Mouse (Mus musculus) layer of hippocampus, postnatal 10 days (tissue): Measurements from ENCODE around the gene Rab35. TPM values are rescaled to one million over a fixed set of nuclear protein-coding genes. Genes with fewer than 3 reads are reported as not detected.
A peak's percentile ranks its signal among the peaks of the same experiment; 100 is the strongest.

ENCODE experiments used
- DNase-seq, 2 experiments: peaks; one replicate each; pipeline ENCODE4 v3.0.0; 2021; ENCODE audit warnings: low spot score in 2 of 2
- long read RNA-seq: library from polyadenylated mRNA; stranded (forward); transcript quantifications from one replicate; pipeline ENCODE4 v2.0.0, GENCODE M21; 2023
- total RNA-seq, 2 experiments: library from RNA; stranded (reverse); gene quantifications; 2 replicates each; pipeline ENCODE4 v1.2.3; 2021

Gene Rab35
- total RNA-seq: 10 to 100 TPM; 84.0 to 91.4 TPM
- long read RNA-seq, transcript Rab35-201 (6 exons, 2,820 nt): major isoform, 25 of 31 reads
- long read RNA-seq, partial matches to known transcripts: 5 of 31 reads
- long read RNA-seq, other reads (novel, unspliced or antisense): 1 of 31 reads

DNA sequence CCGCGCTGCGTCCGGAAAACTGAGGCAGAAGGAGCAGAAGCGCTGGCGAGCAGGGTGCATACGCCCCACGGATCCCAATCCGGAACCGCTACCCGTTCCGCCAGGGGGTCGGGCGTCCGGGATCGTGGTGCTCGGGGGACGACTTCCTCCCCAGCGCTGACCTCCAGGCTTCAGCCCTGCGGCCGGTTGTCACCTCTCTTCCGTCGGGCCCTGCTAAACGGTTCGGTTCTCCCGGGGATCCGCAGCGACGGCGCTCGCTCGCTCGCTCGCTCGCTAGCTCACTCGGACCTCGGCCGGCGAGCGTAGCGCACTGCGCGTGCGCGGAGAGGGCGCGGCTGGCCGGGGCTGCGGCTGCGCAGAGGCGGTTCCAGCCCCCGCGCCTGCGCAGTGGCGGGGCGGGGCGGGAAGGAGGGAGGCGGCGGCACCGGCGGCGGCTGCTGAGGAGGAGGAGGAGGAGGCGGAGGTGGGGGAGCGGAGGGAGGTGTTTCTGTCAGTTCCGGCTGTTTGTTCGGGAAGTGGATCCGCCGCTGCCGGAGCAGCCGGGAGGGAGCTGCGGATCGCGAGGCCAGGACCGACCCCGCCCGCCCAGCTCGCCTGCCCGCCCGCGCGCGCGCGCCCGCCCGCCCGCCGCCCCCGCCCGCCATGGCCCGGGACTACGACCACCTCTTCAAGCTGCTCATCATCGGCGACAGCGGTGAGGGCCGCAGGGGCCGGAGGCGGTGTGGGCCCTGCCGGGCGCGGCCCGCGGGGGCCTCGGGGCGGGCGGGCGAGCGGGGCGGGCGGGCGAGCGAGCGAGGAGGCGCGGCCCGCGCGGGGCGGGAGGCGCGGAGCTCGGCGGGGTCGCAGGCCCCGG, at the start of gene Rab35:
Gene Rab35, plus strand, starts transcription at position 404 of the 853 bp plus-strand sequence.
- DNase-seq: peak; percentile 92 to 96

DNA sequence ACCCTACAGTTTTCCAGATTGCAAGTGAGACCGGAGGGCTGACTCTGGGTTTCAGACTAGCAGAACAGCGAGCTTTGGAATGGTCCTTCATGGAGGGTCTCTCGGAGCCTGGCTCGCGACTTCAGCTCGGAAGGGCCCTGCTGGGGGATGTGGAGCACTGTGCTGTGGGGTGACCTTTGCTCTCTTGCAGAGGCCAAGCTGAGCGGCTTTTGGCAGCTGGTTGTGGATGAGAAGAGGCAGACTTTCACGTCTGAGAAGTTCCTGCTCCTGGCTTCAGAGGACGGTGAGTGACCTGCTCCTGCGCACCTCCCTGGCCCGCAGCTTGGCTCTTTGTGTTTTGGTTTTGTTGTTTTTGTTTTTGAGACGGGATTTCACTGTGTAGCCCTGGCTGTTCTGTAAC, 46.1 kb upstream of the Rab35 start:
- DNase-seq: no peak

DNA sequence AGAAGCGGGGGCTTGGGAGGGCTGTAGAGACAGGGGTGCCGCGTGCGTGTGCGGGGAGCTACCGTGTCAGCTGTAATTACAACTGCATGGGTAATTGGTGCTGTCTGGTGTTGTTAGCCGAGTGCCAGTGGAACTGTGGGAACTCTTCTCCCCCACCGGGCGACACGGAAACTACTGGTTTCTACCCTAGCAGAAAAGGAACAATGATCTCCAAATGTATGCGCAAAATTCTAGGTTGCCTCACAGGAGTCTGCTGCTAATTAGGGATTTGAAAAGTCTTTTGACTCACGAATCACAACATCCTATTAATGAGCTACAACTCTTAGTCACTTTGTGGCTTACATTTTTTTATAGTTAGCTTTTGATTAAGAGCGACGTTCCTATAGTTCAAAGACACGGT, 45.5 kb upstream of the Rab35 start:
- DNase-seq: no peak

DNA sequence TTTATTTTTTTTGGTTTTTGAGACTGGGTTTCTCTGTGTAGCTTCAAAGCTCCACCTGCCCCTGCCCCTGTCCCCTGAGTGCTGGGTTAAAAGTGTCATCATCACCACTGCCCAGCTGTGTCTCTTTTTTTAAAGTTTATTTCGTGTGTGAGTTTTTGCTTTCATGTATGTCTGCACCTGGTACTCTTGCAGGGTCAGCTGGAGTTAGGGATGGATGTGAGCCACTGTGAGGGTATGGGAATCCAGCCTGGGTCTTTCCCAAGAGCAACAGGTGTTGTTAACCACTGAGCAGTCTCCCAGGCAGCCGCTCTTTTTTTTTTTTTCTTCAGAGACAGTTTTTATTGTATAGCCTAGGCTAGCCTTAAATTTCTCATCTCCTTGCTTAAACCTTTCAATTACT, 44.9 kb upstream of the Rab35 start:
- DNase-seq: no peak

DNA sequence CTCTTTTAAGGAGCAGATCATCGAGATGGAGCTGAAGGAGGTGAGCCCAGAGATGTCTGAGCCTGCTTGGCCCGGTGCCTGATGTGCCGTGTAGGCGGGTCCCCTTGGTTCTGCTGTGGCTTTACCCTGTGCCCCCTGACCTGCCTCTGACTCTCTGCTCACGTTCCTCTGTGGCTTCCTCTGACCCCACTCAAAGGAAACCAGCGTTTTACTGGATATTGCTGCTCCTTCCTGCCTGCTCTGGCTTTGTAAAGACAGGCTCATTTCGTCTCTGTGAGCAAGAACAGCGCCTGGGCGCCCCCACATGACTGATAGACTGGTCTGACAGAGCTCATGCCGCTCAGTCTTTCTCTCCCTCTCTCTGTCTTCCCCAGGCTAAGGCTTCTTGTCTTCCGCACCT, 40.7 kb upstream of the Rab35 start:
- DNase-seq: no peak

DNA sequence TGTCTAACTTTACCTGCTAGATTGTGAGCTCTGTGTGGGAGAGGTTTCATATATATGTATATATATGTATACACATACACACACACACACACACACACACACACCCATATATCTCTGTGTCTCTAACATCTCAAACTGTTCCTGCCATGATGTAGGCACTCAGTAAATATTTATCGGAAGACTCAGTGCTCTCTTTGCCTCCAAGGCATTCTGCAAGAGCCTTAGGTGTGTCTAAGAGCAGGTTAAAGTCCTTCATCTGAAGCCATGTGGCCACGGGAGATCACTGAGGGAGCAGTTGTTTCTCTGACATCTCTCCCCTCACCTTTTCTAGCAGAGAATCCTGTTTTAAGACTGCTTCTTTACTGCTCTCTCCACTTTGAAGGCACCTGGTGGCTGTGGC, 40.2 kb upstream of the Rab35 start:
- no peak for DNase-seq

DNA sequence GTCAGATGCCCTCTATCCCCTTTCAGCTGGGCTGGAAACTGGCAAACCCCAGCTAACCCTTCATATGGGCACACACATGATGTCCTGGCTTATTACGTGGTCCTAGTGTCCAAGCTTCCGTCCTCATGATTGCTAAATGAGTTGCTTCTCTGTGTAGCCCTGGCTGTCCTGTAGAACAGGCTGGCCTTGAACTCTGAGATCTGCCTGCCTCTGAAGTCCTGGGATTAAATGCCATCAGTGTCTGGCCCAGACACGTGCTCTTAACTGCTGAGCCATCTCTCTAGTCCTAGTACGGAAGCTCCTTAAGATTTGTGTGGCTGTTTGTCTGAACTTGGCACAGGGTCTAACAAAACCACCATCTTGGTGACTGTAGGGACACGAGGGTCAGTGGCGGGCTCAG, 28.1 kb upstream of the Rab35 start:
- DNase-seq: no peak

DNA sequence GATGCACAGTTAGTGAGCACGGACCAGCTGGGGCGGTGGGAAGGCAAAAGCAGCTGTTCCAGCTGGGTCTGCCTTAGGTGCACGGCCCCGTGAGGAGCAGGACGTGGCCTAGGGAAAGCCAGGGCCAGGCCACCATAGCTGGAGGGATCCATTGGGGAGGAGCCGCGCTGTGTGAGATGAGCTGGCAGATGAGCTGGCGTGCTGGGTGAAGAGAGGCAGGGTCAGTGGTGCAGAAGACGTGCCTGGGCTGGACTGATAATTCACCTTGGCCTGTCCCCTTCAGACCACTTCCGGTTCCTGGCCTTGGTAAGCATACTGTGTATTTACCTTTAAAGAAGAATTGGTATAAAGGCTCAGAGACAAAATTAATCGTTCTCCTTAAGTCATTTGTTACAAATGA, 20.1 kb upstream of the Rab35 start:
- no peak for DNase-seq

DNA sequence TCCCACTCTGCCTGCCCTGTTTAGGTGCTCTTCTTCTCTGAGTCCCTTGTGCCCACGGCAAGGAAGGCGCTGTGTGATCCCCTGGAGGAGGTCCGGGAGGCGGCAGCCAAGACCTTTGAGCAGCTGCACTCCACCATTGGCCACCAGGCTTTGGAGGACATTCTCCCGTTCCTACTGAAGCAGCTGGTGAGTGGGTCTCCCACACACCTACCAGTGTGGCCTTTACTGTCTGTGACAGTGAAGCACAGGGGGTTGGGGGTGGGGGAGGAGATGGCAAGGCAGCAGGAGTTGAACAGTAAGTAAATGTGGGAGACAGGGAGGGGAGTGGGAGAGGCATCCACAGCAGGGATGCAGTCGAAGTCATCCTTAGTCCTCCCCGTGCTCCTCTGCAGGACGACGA, 18.4 kb upstream of the Rab35 start:
- DNase-seq: no peak

DNA sequence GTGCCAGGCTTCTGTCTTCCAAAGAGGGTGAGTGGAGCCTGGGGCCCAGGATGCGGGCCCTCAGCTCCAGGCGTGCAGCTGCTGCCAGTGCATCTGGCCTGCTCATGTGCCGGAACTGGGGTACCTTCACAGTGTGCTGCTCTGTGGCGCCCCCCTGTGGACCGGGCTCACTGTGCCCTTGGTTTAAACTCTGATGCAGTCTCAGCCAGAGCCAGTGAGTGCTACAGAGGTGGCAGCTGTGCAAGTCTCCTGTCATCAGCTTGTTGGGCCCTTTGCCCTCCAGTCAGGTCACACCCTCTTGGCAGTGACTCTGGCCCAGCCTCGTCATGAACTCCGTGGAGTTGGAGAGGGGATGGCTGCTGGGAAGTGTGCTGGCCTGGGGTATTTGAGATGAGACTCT, 16.8 kb upstream of the Rab35 start:
- peak; percentile 50 to 53 for DNase-seq

DNA sequence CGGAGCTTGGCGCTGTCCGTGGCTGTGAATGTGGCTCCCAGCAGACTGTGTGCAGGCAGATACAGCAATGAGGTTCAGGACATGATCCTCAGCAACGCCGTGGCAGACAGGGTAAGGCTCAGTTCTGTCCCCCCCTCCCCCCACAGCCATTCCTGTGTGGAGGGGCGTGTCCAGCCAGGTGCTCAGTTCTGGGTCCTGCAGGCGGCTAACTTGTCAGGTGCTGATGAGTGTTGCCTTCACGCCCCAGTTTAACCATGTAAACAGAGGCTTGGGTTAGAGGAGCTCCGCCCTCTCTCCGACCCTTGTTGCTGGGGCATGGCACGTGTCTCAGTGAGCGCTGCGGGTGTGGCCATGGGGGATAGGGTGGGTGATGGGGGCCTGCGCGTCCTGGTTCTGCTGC, 12.0 kb upstream of the Rab35 start:
- no peak for DNase-seq

DNA sequence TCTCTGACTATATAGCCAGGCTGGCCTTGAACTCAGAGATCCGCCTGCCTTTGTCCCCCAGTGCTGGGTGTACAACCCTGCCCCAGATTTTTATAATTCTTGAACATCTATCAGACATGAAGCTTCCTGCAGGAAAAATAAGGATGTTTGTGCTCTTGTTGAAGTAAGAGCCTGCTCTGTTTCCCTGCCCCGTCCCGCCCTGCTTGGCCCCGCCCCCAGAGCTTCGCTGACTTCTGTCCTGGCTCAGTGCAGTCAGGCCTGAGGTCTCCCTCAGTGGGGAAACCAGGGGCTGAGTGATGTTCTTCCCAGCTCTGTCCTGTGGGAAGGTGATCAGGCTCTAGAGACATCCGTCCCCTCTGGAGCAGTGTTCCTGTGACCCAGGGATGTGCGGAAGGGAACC, 9.0 kb upstream of the Rab35 start:
- DNase-seq: no peak

DNA sequence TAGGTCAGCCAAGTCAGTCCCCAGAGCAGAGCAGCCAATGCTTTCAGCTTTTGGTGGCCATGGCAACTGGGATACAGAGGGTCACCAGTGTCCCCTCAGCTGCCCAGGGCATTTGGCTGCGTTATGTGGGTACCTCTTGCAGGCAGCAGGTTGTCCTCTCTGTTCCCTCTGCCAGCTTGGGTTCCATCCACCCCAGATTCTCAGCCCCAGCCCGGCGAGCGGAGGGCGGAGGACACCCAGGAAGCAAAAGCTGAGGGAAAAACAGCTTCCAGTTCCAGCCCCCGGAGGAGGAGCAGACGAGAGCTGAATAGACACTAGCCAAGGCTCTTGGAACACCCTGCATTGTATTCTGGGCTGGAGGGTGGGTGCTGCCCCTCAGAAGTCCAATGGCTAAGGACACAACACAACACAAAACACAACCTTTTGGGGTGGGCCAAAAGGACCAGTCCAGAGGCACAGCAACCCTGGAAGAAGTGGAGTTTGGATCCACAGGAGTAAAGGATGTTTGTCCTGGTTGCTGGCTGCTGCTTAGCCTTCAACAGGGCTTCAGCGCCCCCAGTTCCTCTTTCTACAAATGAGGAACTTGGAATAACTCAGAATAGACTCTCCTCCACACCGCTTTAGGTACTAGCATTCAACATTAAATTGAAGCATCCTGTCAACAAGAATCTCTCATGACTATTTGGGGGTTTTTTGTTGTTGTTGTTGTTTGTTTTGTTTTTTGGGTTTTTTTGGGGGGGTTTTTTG, 7.8 kb upstream of the Rab35 start:
- peak; percentile 45 to 46 for DNase-seq

DNA sequence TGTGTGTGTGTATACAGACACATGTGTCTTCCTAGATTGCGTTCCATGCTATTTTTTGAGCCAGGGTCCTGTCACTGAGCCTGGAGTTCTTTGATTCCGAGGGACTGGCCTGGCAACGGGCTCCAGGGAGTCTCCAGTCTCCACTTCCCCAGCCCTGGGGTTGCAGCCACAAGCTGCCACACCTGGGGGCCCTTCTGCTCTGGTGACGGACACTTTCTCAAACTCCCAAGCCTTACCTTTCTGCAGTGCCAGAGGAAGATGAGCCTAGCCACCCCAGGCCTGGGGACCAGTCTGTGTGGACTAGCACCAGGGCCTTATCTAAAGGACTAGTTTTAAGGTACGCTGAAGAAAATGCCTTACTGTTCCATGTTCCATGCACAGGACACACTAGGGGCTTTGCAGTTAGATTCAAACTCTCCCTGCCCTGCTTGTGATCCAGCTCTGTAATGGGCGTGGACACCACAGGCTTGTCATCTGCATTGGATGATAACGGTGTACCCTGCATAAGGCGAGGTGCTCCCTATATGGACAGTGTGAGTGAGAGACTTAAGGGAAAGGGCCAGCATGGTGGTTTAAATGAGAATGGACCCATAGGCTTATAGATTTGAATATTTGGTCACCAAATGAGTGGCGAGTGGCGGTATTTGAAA, 5.3 kb upstream of the Rab35 start:
- DNase-seq: no peak

DNA sequence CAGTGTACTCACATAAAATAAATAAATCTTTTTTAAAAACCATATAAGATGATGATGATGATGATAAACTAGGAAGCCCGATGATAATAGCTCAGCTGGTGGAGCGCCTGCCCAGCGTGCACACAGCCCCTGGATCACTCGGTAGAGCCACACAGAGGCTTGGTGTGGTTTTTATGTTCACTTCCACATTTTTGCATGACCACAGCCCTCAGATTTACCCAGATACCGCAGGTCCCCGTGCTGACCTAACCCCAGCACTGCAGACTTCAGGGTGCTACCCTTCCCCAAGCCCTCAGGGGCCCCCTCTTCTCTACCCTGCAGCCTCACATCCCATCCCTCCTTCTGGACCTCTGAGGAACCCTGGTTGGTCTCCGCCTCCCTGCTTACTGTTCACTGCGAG, 3.6 kb upstream of the Rab35 start:
- DNase-seq: no peak

DNA sequence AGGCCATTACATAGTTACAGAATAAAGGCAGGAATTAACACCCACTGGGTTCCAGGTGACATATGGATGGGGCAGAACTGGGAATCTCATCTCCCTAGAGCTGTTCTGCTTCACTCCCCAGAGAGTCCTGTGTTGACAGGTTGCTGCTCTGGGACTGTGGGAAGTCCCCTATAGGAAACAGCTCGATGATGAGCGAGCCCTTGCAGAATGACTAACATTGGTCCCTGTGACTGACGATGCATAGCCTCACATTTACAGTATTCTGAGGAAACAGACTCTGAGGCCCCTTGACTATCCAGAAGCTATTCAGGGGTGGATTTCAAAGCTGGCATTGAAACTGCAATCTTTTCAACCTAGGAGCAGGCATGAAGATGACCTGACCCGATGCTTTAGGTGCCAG, 2.0 kb upstream of the Rab35 start:
- no peak for DNase-seq

DNA sequence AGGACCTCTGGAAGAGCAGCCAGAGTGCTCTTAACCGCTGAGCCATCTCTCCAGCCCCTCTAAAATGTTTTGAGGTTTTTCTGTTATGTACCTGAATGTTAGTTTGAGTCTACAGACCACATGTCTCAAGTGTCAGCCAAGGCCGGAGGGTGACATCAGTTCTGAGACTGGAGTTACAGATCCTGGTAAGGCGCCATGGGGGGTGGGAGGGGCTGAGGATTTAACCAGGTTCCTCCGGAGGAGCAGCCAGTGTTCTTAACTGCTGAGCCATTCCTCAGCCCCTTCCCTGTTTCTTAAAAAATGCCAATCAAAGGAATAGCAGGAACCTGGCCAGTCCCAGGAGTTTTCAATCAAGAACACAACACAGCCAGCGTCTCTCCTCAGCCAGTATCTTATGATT, 1.4 kb upstream of the Rab35 start:
- DNase-seq: no peak

DNA sequence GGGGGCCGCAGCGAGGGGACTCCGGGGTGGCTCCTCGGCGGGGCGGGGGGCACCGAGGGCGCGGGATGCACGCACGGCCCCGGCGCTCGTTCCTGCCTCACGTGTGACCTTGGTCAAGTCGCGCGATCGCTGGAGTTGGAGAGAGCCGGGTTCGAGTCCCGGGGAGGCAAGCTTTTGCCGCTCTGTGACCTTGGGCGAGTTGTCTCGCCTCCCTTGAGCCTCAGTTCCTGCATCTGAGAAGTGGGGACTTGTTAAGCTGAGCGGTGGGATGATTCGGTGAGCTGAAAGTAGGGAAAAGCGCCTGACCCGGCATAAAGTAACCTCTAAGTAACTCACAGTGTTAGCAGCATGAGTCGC, 628 bp downstream of the Rab35 start:
- DNase-seq: peak; percentile 51 to 62

DNA sequence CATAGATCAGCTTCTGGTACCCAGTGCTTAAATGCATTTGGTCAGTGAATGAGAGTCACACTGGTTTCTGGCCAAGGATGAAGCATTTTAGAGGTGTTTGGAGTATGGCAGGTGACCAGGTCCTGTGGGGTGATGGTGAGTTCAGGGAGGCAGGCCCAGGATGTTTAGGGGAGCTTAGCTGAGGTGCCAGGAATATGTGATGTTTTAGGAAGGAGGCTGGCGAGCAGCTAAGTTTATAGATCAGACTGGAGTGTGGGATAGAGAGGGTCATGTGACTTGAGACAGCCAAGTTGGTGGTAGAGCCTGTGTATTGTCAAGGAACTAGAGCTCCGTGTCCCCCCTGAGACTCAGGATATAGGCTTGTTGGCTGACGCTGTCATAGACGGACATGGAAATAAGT, 1.4 kb downstream of the Rab35 start:
- no peak for DNase-seq

DNA sequence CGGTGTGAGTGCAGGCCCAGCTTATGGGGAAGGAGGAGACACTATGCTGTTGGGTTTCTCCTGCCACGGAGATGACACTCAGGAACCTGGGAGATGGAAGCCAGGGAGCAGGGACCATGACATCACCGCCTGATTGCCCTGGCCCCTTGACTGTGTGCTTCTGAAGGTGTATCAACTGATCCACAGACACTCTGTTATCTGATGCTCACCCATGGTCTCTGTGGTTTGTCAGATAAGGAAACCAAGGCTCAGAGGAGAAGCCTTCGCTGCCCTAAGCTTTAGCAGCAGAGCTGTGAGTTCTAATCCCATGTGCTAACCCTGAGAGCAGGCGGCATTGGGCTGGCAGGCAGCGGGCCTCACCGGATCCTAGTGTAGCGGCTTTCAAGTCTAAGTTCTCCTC, 2.3 kb downstream of the Rab35 start:
- no peak for DNase-seq

DNA sequence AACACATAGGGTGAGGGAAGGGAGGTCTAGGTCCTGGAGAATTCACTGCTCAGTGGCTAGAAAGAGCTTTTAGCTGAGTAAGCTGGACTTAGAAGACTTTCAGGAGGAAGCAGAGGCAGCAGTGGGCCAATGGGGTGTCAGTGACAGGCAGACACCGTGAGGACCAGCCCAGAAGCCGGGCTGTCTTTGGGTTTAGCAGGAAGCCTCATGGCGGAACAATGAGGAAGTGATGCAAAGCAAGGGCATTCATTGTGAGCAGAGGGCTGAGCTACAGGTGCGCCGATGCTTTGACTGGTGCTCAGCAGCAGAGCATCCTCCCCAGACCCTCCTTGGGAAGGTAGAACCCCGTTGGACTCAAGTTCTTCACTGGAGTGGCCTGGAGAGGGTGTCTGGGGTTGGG, 3.8 kb downstream of the Rab35 start:
- no peak for DNase-seq

DNA sequence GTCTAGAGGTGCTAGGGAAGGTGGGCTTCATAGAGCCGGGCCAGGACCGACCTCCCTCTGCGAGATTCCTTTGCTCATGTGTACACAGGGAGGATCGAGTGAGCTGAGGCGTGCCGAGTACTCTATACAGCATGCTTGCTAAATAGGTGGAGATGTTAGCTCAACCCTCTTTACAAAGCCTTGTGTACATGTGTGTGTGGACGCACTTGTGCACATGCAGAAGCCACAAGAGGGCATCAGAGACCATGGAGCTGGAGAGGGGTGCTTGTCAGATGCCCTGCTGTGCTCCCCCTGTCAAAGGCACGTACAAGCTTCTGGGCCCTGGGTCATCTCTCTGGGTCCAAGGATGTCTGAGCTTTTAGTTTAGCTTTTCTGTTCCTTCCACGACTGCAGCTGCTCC, 12.5 kb downstream of the Rab35 start:
- no peak for DNase-seq
